Comparison of ENCODE assay signal across 8 mouse cellular contexts in genomic region chrX:135963629-135964028, GRCm38 (mm10). TPM values are rescaled to one million over a fixed set of nuclear protein-coding genes. Genes with fewer than 3 reads are reported as not detected.
DNase-seq lines count a peak whose midpoint lies in the region; ATAC-seq and TF ChIP-seq lines count a peak whose summit lies in the region.

No protein-coding gene starts in this region.

- no peak overlapping the region for H3K4me2 ChIP-seq in forebrain, embryonic 14.5 days (ENCODE audit: low read length)

- WGBS in forebrain, embryonic 14.5 days: 28% methylated on average over 3 of the region's 3 CpGs

- no peaks in the 10 kb centered on the region for H3K4me1 ChIP-seq in forebrain, embryonic 14.5 days (ENCODE audit: control insufficient read depth, insufficient read depth, low read length)

- H3K36me3 ChIP-seq in forebrain, embryonic 14.5 days (ENCODE audit: control insufficient read depth, insufficient read depth, low read length): no peaks in the 10 kb centered on the region

- H3K9ac ChIP-seq in forebrain, embryonic 14.5 days (ENCODE audit: low read length): no peak overlapping the region

- H3K9me3 ChIP-seq in forebrain, embryonic 14.5 days (replicated peaks; ENCODE audit: control insufficient read depth, low read length): no peaks in the 10 kb centered on the region

- peak; percentile 65 for TF ChIP-seq CTCF in left cerebral cortex, adult 2 months (IDR thresholded peaks at IDR 0.05)

- DNase-seq in adrenal gland, postnatal 14 days: peak; percentile 28
- no peak for DNase-seq in adrenal gland, postnatal 25 days
- DNase-seq in left cerebral cortex, adult 2 months (ENCODE audit: extremely low spot score in 1 of 2, low spot score in 2 of 2): peak; percentile 20 to 24
- no peak for DNase-seq in left cerebral cortex, postnatal 4 days
- DNase-seq in NIH3T3 (ENCODE audit: low read depth): peak; percentile 74
- DNase-seq in forebrain, embryonic 14.5 days (ENCODE audit: low spot score): peak; percentile 84
- DNase-seq in spleen, postnatal 10 days (ENCODE audit: low spot score in 2 of 2): no peak

- no peaks in the 10 kb centered on the region for H3K27me3 ChIP-seq in forebrain, embryonic 14.5 days (replicated peaks; ENCODE audit: control insufficient read depth, insufficient read depth, low read length)

- intact Hi-C loops in left cerebral cortex, adult 2 months (cut with DNase I): loop anchor here (2.0 to 5.0 kb wide), 2 partner anchors 76 to 159 kb away; no protein-coding TSS in a partner anchor
- intact Hi-C loops in left cerebral cortex, postnatal 4 days (cut with DNase I): loop anchor here (10.0 kb wide), 1 partner anchor 159 kb away; no protein-coding TSS in a partner anchor

- H3K4me3 ChIP-seq in left cerebral cortex, adult 2 months: no peak overlapping the region
- H3K4me3 ChIP-seq in forebrain, embryonic 14.5 days (ENCODE audit: low read depth, low read length): no peak overlapping the region

- peak; percentile 75 for ATAC-seq in forebrain, embryonic 14.5 days
- peak; percentile 72 for ATAC-seq in megakaryocyte progenitor cell, adult 5-6 weeks (replicated peaks; ENCODE audit: poor library complexity)

- no peak overlapping the region for H3K27ac ChIP-seq in left cerebral cortex, adult 2 months
- no peak overlapping the region for H3K27ac ChIP-seq in forebrain, embryonic 14.5 days (ENCODE audit: low read depth, low read length)

RNA-seq across cellular contexts. Expression of gene Arxes2, which starts 30.0 kb away (rescaled TPM):
- total RNA-seq in adrenal gland, postnatal 14 days (2021): 52.8 and 58.7 TPM in 2 replicates
- 23.5 and 25.4 TPM in 2 replicates for total RNA-seq in adrenal gland, postnatal 25 days (2021)
- 10 to 100 TPM; 59.2 to 73.2 TPM for total RNA-seq in left cerebral cortex, adult 2 months (2021)
- total RNA-seq in left cerebral cortex, postnatal 4 days (2021): 100 to 1,000 TPM in 1 of 2 experiments, 10 to 100 TPM in 1; 84.8 to 108 TPM
- 206 and 225 TPM in 2 replicates for polyA plus RNA-seq in forebrain, embryonic 14.5 days (2014; fragmentation: Nextera tagmentation; extraction: Ambion mirVana)
- total RNA-seq in megakaryocyte progenitor cell, adult 5-6 weeks (2015): 1.2 and 1.7 TPM in 2 replicates
- 0.71 and 1.0 TPM in 2 replicates for total RNA-seq in megakaryocyte progenitor cell, adult 5-6 weeks (2017)

Comparison
In these comparisons a context has a peak if more than half of its experiments do, and no peak if none do; other contexts are left out.
1. DNase-seq: peak in adrenal gland, postnatal 14 days (single experiment), left cerebral cortex, adult 2 months (2 of 2), NIH3T3 (single experiment) and forebrain, embryonic 14.5 days (single experiment); none in adrenal gland, postnatal 25 days (single experiment), left cerebral cortex, postnatal 4 days (single experiment) and spleen, postnatal 10 days (0 of 2).